ENCODE assay signal across 11 mouse cellular contexts in the genomic region with DNA sequence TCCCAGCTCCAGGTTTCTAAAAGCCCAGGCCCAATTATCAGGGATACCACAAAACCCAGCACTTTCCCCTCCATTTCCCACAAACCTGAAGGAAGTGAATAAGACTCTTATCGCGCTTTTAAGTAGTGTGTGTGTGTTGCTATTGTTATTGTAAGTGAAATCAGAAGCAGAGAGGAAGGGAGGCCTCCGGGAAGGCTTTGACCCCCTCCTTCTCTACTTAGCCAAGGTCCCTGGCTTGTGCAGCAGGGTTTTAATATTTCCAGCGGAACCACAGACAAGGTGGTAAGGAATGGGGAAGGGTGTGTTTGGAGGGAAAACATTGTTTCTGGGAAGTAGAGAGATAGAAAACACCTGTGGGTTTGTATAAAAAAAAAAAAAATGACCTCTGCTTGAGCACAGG. TPM values are rescaled to one million over a fixed set of nuclear protein-coding genes. Genes with fewer than 3 reads are reported as not detected.
DNase-seq lines count a peak whose midpoint lies in the region; ATAC-seq and TF ChIP-seq lines count a peak whose summit lies in the region.
"Had no signal": no experiment of that assay in that cellular context is flagged by ENCODE, and none has a peak within 500 bp of the region (broad histone marks: within the 10 kb centered on the region; RNA-seq: fewer than 3 reads in every experiment).

No protein-coding gene starts in this region.

- TF ChIP-seq EP300 in MEL (IDR thresholded peaks at IDR 0.05; ENCODE audit: low read depth in 1 of 2, low read length in 2 of 2), result no peak

- no peak overlapping the region for H3K9ac ChIP-seq in kidney, postnatal 0 days (ENCODE audit: low read depth, low read length)
- H3K9ac ChIP-seq in MEL (ENCODE audit: control insufficient read depth, low read depth, low read length, poor library complexity, severe bottlenecking), result no peak overlapping the region
- H3K9ac ChIP-seq in liver, embryonic 15.5 days, result no peak overlapping the region
- H3K9ac ChIP-seq: stomach, embryonic 15.5 days had no signal

- H3K27ac ChIP-seq in kidney, postnatal 0 days, result 0 out of 2 replicates have a peak overlapping the region, but pooled peaks have one; percentile 0
- peak overlapping the region; percentile 47; the same call in 1 of the 2 replicates for H3K27ac ChIP-seq in MEL (ENCODE audit: control insufficient read depth, low read depth, low read length)
- peak overlapping the region; percentile 75 for H3K27ac ChIP-seq in liver, embryonic 15.5 days (replicated peaks)

- no peaks in the 10 kb centered on the region for H3K36me3 ChIP-seq in kidney, postnatal 0 days (ENCODE audit: insufficient read depth, low read length)
- H3K36me3 ChIP-seq in E14TG2a.4 (ENCODE audit: insufficient read depth, low read length) (no peaks in the 10 kb centered on the region), MEL (ENCODE audit: control insufficient read depth in 1 of 2, insufficient read depth in 2 of 2, low read length in 2 of 2) (peaks cover 0 to 5% of the 10 kb centered on the region in 2 experiments; a peak in 1 of 4 replicates)
- H3K36me3 ChIP-seq in liver, embryonic 15.5 days (replicated peaks), result no peaks in the 10 kb centered on the region
- H3K36me3 ChIP-seq: stomach, embryonic 15.5 days had no signal

- H3K4me2 ChIP-seq in kidney, postnatal 0 days (ENCODE audit: low read length), result no peak overlapping the region
- no peak overlapping the region for H3K4me2 ChIP-seq in liver, embryonic 15.5 days
- H3K4me2 ChIP-seq: stomach, embryonic 15.5 days had no signal

- 25% methylated on average over 4 of the region's 4 CpGs for WGBS in kidney, postnatal 0 days
- WGBS in liver, embryonic 15.5 days (ENCODE audit: insufficient replicate concordance), result 22% methylated on average over 4 of the region's 4 CpGs

- TF ChIP-seq POLR2A in MEL (IDR thresholded peaks at IDR 0.05; ENCODE audit: control insufficient read depth in 1 of 2, insufficient read depth in 1 of 2, low read depth in 1 of 2, low read length in 2 of 2, poor library complexity in 1 of 2), result no peak

- no peak for TF ChIP-seq RAD21 in MEL (IDR thresholded peaks at IDR 0.05; ENCODE audit: low read depth, low read length)

- H3K27me3 ChIP-seq in kidney, postnatal 0 days (ENCODE audit: insufficient read depth, low read length), result no peaks in the 10 kb centered on the region
- no peaks in the 10 kb centered on the region for H3K27me3 ChIP-seq in E14TG2a.4 (ENCODE audit: insufficient read depth, low read length)
- no peaks in the 10 kb centered on the region for H3K27me3 ChIP-seq in MEL (ENCODE audit: control insufficient read depth in 1 of 2, insufficient read depth in 2 of 2, low read length in 2 of 2)
- H3K27me3 ChIP-seq in liver, embryonic 15.5 days, result no peaks in the 10 kb centered on the region
- H3K27me3 ChIP-seq: stomach, embryonic 15.5 days had no signal

- ATAC-seq in kidney, postnatal 0 days (replicated peaks; ENCODE audit: low FRiP score, low read depth), result no peak
- no peak for ATAC-seq in liver, embryonic 15.5 days (ENCODE audit: insufficient read depth)
- no peak for ATAC-seq in megakaryocyte-erythroid progenitor cell, adult 5-6 weeks (replicated peaks; ENCODE audit: low FRiP score, low TSS enrichment, poor library complexity, severe bottlenecking)
- ATAC-seq: midbrain, embryonic 16.5 days had no signal

- H3K4me1 ChIP-seq in kidney, postnatal 0 days (replicated peaks; ENCODE audit: insufficient read depth, low read length), result 0 out of 2 replicates have a peak, but pooled peaks cover 5% of the 10 kb centered on the region
- H3K4me1 ChIP-seq in E14TG2a.4 (replicated peaks; ENCODE audit: low read depth, low read length) (peaks cover 54% of the 10 kb centered on the region), MEL (ENCODE audit: control insufficient read depth in 1 of 2, insufficient read depth in 2 of 2, low read length in 2 of 2) (peaks cover 0 to 16% of the 10 kb centered on the region in 2 experiments; a peak in 3 of 4 replicates)
- peaks cover 4% of the 10 kb centered on the region; the same call in 1 of the 2 replicates for H3K4me1 ChIP-seq in liver, embryonic 15.5 days (replicated peaks)

- TF ChIP-seq CTCF in kidney, postnatal 0 days (IDR thresholded peaks at IDR 0.05; ENCODE audit: low read depth), result no peak
- TF ChIP-seq CTCF in E14TG2a.4 (conservative IDR thresholded peaks at IDR 0.05; ENCODE audit: low read length), result no peak
- no peak for TF ChIP-seq CTCF in MEL (IDR thresholded peaks at IDR 0.05 in 2 of 3, conservative IDR thresholded peaks at IDR 0.05 in 1 of 3; ENCODE audit: control insufficient read depth in 1 of 3, insufficient read depth in 1 of 3, low read depth in 2 of 3, low read length in 3 of 3, poor library complexity in 1 of 3, severe bottlenecking in 1 of 3)

- no peak for DNase-seq in kidney, postnatal 0 days (ENCODE audit: low spot score)
- DNase-seq in kidney, postnatal 25 days, result no peak
- no peak for DNase-seq in MEL (ENCODE audit: low read depth, low spot score)
- no peak for DNase-seq in frontal cortex, postnatal 36 days (ENCODE audit: low spot score in 2 of 2)
- DNase-seq: cerebellum, adult 8-10 months; lung, postnatal 36 days had no signal

- H3K79me2 ChIP-seq in MEL (ENCODE audit: control insufficient read depth, insufficient read depth, low read length, poor library complexity), result no peaks in the 10 kb centered on the region

- no peaks in the 10 kb centered on the region for H3K9me3 ChIP-seq in kidney, postnatal 0 days (replicated peaks; ENCODE audit: low read length)
- no peaks in the 10 kb centered on the region for H3K9me3 ChIP-seq in E14TG2a.4 (ENCODE audit: low read length)
- no peaks in the 10 kb centered on the region for H3K9me3 ChIP-seq in MEL (replicated peaks; ENCODE audit: insufficient read depth, low read length)
- no peaks in the 10 kb centered on the region for H3K9me3 ChIP-seq in liver, embryonic 15.5 days (replicated peaks)
- H3K9me3 ChIP-seq: stomach, embryonic 15.5 days had no signal

- H3K4me3 ChIP-seq in kidney, postnatal 0 days (replicated peaks; ENCODE audit: low read depth, low read length), result no peak overlapping the region
- H3K4me3 ChIP-seq in E14TG2a.4 (replicated peaks; ENCODE audit: low read length) (peak overlapping the region; percentile 68), MEL (ENCODE audit: control insufficient read depth in 1 of 2, insufficient read depth in 1 of 2, low read depth in 2 of 2, low read length in 2 of 2) (no peak overlapping the region)
- H3K4me3 ChIP-seq in liver, embryonic 15.5 days (replicated peaks), result no peak overlapping the region
- H3K4me3 ChIP-seq: stomach, embryonic 15.5 days had no signal

TF ChIP-seq in MEL, 35 proteins besides CTCF, POLR2A, EP300 and RAD21:
- TF ChIP-seq ZNF384 (IDR thresholded peaks at IDR 0.05; ENCODE audit: low read depth, low read length) (no peak), MXI1 (IDR thresholded peaks at IDR 0.05; ENCODE audit: low read depth, low read length) (no peak), CHD1 (IDR thresholded peaks at IDR 0.05; ENCODE audit: low read depth, low read length) (no peak), HCFC1 (IDR thresholded peaks at IDR 0.05; ENCODE audit: low read depth, low read length) (no peak)
TF ChIP-seq in MEL: peak in this region for 0.

RNA-seq across cellular contexts. Expression of a gene that starts 34.4 kb away (rescaled TPM):
- polyA plus RNA-seq in kidney, postnatal 0 days (2015; fragmentation: Nextera tagmentation; extraction: Ambion mirVana), result 182 and 197 TPM in 2 replicates
- 57.8 TPM in 2 replicates for total RNA-seq in MEL (2012; rRNA removed)
- 10 to 100 TPM in 1 of 2 experiments, not detected in 1; 70.6 TPM for polyA plus RNA-seq in MEL (2012; ENCODE audit: insufficient read depth in 1 of 2, insufficient read length in 2 of 2, low read depth in 1 of 2, low replicate concordance in 2 of 2, missing spikeins in 1 of 2)
- 64.4 and 69.4 TPM in 2 replicates for polyA plus RNA-seq in liver, embryonic 15.5 days (2015; fragmentation: Nextera tagmentation; extraction: Ambion mirVana)
- 97.9 and 117 TPM in 2 replicates for total RNA-seq in megakaryocyte-erythroid progenitor cell, adult 5-6 weeks (2014; fragmentation: Nextera tagmentation)
- 84.7 and 100 TPM in 2 replicates for total RNA-seq in megakaryocyte-erythroid progenitor cell, adult 5-6 weeks (2017)

Comparison
In these comparisons a context has a peak if more than half of its experiments do, and no peak if none do; other contexts are left out.
1. H3K27ac ChIP-seq: peak in every context shown above with its lines; median percentile 75 in liver, embryonic 15.5 days; 47 in MEL; 0 in kidney, postnatal 0 days.